Comparison of ENCODE assay signal across 21 mouse cellular contexts in the genomic region with DNA sequence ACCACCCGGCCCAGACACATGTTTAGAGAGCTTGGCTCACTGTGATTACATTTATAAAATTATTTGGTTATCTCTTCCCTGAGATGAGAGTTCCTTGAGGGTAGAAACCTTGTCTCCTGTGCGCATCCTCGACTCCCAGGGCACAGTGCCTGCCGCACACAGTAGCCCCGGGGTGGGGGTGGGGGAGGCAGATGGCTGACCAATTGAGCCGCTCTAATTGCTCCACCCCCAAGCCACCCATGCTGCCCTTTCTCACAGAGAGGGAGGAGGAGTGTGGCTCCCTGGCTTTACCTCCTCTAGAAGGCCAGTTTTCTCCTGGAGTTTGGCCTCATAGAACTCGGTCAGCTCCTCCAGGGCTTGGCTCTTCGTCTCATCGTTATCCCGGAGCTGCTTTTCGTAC. TPM values are rescaled to one million over a fixed set of nuclear protein-coding genes. Genes with fewer than 3 reads are reported as not detected.
DNase-seq lines count a peak whose midpoint lies in the region; ATAC-seq lines count a peak whose summit lies in the region.
"Had no signal": no experiment of that assay in that cellular context is flagged by ENCODE, and none has a peak within 500 bp of the region (broad histone marks: within the 10 kb centered on the region; RNA-seq: fewer than 3 reads in every experiment).

No protein-coding gene starts in this region.

- H3K4me2 ChIP-seq in hindbrain, embryonic 11.5 days (replicated peaks; ENCODE audit: low read depth, low read length): no peak overlapping the region
- H3K4me2 ChIP-seq in hindbrain, embryonic 12.5 days (replicated peaks): no peak overlapping the region
- no peak overlapping the region for H3K4me2 ChIP-seq in neural tube, embryonic 15.5 days
- H3K4me2 ChIP-seq: embryonic facial prominence, embryonic 15.5 days; heart, embryonic 13.5 days; stomach, embryonic 15.5 days had no signal

- DNase-seq in cerebellum, postnatal 10 days: peak; percentile 75 to 83
- DNase-seq in hindbrain, embryonic 11.5 days (ENCODE audit: low spot score): peak; percentile 32
- peak; percentile 31 for DNase-seq in neural tube, embryonic 10.5 days (ENCODE audit: extremely low spot score, low spot score)
- peak; percentile 82 for DNase-seq in retina, postnatal 1 day
- no peak for DNase-seq in ovary, adult 18-20 months (ENCODE audit: low spot score)
- DNase-seq: cerebellum, adult 18-20 months; gastrocnemius, postnatal 14 days; heart, adult 18-20 months; kidney, adult 18-20 months; lung, postnatal 4 days; right cerebral cortex, adult 18-20 months; right cerebral cortex, postnatal 4 days; thymus, postnatal 36 days had no signal

- WGBS in hindbrain, embryonic 11.5 days: 40% methylated on average over 11 of the region's 11 CpGs
- WGBS in hindbrain, embryonic 12.5 days: 44% methylated on average over 10 of the region's 11 CpGs
- 35% methylated on average over 11 of the region's 11 CpGs for WGBS in neural tube, embryonic 15.5 days

- H3K9ac ChIP-seq in hindbrain, embryonic 11.5 days (ENCODE audit: low read depth, low read length): no peak overlapping the region
- no peak overlapping the region for H3K9ac ChIP-seq in hindbrain, embryonic 12.5 days
- H3K9ac ChIP-seq in neural tube, embryonic 15.5 days (replicated peaks): no peak overlapping the region
- H3K9ac ChIP-seq: embryonic facial prominence, embryonic 15.5 days; heart, embryonic 13.5 days; stomach, embryonic 15.5 days had no signal

- no peaks in the 10 kb centered on the region for H3K4me1 ChIP-seq in hindbrain, embryonic 11.5 days (replicated peaks; ENCODE audit: control insufficient read depth, insufficient read depth, low read length)
- peaks cover 5% of the 10 kb centered on the region; the same call in 1 of the 2 replicates for H3K4me1 ChIP-seq in hindbrain, embryonic 12.5 days
- H3K4me1 ChIP-seq in neural tube, embryonic 15.5 days: no peaks in the 10 kb centered on the region
- H3K4me1 ChIP-seq: embryonic facial prominence, embryonic 15.5 days; heart, embryonic 13.5 days; stomach, embryonic 15.5 days had no signal

- no peaks in the 10 kb centered on the region for H3K36me3 ChIP-seq in hindbrain, embryonic 11.5 days (ENCODE audit: control insufficient read depth, insufficient read depth, low read length)
- H3K36me3 ChIP-seq in hindbrain, embryonic 12.5 days: no peaks in the 10 kb centered on the region
- H3K36me3 ChIP-seq in neural tube, embryonic 15.5 days: no peaks in the 10 kb centered on the region
- H3K36me3 ChIP-seq: embryonic facial prominence, embryonic 15.5 days; heart, embryonic 13.5 days; stomach, embryonic 15.5 days had no signal

- no peak overlapping the region for H3K4me3 ChIP-seq in hindbrain, embryonic 11.5 days (ENCODE audit: low read depth, low read length)
- H3K4me3 ChIP-seq in hindbrain, embryonic 12.5 days: no peak overlapping the region
- no peak overlapping the region for H3K4me3 ChIP-seq in neural tube, embryonic 15.5 days (replicated peaks)
- H3K4me3 ChIP-seq: embryonic facial prominence, embryonic 15.5 days; heart, embryonic 13.5 days; stomach, embryonic 15.5 days had no signal

- no peaks in the 10 kb centered on the region for H3K9me3 ChIP-seq in hindbrain, embryonic 11.5 days (ENCODE audit: control insufficient read depth, low read length)
- H3K9me3 ChIP-seq in hindbrain, embryonic 12.5 days (replicated peaks): no peaks in the 10 kb centered on the region
- H3K9me3 ChIP-seq in neural tube, embryonic 15.5 days (replicated peaks): peaks cover 3% of the 10 kb centered on the region; the same call in 1 of the 2 replicates
- H3K9me3 ChIP-seq: embryonic facial prominence, embryonic 15.5 days; stomach, embryonic 15.5 days had no signal

- no peak for ATAC-seq in cerebellum, adult (ENCODE audit: insufficient number of reproducible peaks, low FRiP score, low TSS enrichment)
- ATAC-seq in hindbrain, embryonic 11.5 days (ENCODE audit: low FRiP score): 0 out of 2 replicates have a peak, but pooled peaks have one; percentile 57
- ATAC-seq in hindbrain, embryonic 12.5 days (ENCODE audit: low FRiP score): no peak
- ATAC-seq in neural tube, embryonic 15.5 days (ENCODE audit: low FRiP score): no peak
- ATAC-seq: forebrain, embryonic 16.5 days had no signal

- H3K27me3 ChIP-seq in hindbrain, embryonic 11.5 days (ENCODE audit: control insufficient read depth, insufficient read depth, low read length): no peaks in the 10 kb centered on the region; the same call in 1 of the 2 replicates
- peaks cover 5% of the 10 kb centered on the region for H3K27me3 ChIP-seq in hindbrain, embryonic 12.5 days
- H3K27me3 ChIP-seq in neural tube, embryonic 15.5 days (replicated peaks): no peaks in the 10 kb centered on the region
- H3K27me3 ChIP-seq: stomach, embryonic 15.5 days had no signal

- no peak overlapping the region for H3K27ac ChIP-seq in hindbrain, embryonic 11.5 days (ENCODE audit: low read depth, low read length)
- H3K27ac ChIP-seq in hindbrain, embryonic 12.5 days: no peak overlapping the region
- no peak overlapping the region for H3K27ac ChIP-seq in neural tube, embryonic 15.5 days (replicated peaks)
- H3K27ac ChIP-seq: embryonic facial prominence, embryonic 15.5 days; heart, embryonic 13.5 days; stomach, embryonic 15.5 days had no signal

RNA-seq across cellular contexts. Expression of gene Tmem125, which starts 37.7 kb away (rescaled TPM):
- 0.40 and 0.46 TPM in 2 replicates for polyA plus RNA-seq in hindbrain, embryonic 11.5 days (2014; fragmentation: Nextera tagmentation; extraction: Ambion mirVana)
- 0.72 and 0.81 TPM in 2 replicates for polyA plus RNA-seq in hindbrain, embryonic 12.5 days (2016; fragmentation: Nextera tagmentation; extraction: Ambion mirVana)
- 0.20 and 1.8 TPM in 2 replicates for polyA plus RNA-seq in neural tube, embryonic 15.5 days (2015; fragmentation: Nextera tagmentation; extraction: Ambion mirVana)
- polyA plus RNA-seq: forebrain, embryonic 16.5 days had no signal

RNA-seq across cellular contexts. Expression of gene Cfap57, which starts 39.1 kb away (rescaled TPM):
- polyA plus RNA-seq in hindbrain, embryonic 11.5 days (2014; fragmentation: Nextera tagmentation; extraction: Ambion mirVana): 1.5 and 2.0 TPM in 2 replicates
- 1.7 TPM in 2 replicates for polyA plus RNA-seq in hindbrain, embryonic 12.5 days (2016; fragmentation: Nextera tagmentation; extraction: Ambion mirVana)
- polyA plus RNA-seq in neural tube, embryonic 15.5 days (2015; fragmentation: Nextera tagmentation; extraction: Ambion mirVana): 1.3 and 1.5 TPM in 2 replicates
- polyA plus RNA-seq: liver, adult 2 months had no signal

RNA-seq across cellular contexts. Expression of gene Ebna1bp2, which starts 39.1 kb away (rescaled TPM):
- polyA plus RNA-seq in hindbrain, embryonic 11.5 days (2014; fragmentation: Nextera tagmentation; extraction: Ambion mirVana): 192 and 193 TPM in 2 replicates
- polyA plus RNA-seq in hindbrain, embryonic 12.5 days (2016; fragmentation: Nextera tagmentation; extraction: Ambion mirVana): 151 and 160 TPM in 2 replicates
- 84.7 and 102 TPM in 2 replicates for polyA plus RNA-seq in neural tube, embryonic 15.5 days (2015; fragmentation: Nextera tagmentation; extraction: Ambion mirVana)

RNA-seq across cellular contexts. Expression of gene 2610528J11Rik, which starts 54.7 kb away (rescaled TPM):
- polyA plus RNA-seq in hindbrain, embryonic 11.5 days (2014; fragmentation: Nextera tagmentation; extraction: Ambion mirVana): 0.77 and 2.1 TPM in 2 replicates
- polyA plus RNA-seq in hindbrain, embryonic 12.5 days (2016; fragmentation: Nextera tagmentation; extraction: Ambion mirVana): 0.50 and 1.2 TPM in 2 replicates
- 3.7 TPM in 1 of 2 replicates, not detected in the other for polyA plus RNA-seq in neural tube, embryonic 15.5 days (2015; fragmentation: Nextera tagmentation; extraction: Ambion mirVana)
- polyA plus RNA-seq: forebrain, embryonic 16.5 days had no signal
